Mouse (Mus musculus) limb, embryonic 15.5 days (tissue): ENCODE data around the gene Aste1. TPM values are rescaled to one million over a fixed set of nuclear protein-coding genes. Genes with fewer than 3 reads are reported as not detected.

ENCODE experiments used
- ATAC-seq: fragments of 200-750 bp; cut with Nextera tagmentation; 2 replicates; pipeline ENCODE4 v1.8.0; 2017; ENCODE audit warnings: low read depth, moderate TSS enrichment; ENCODE audit not compliant: insufficient number of reproducible peaks, low FRiP score, low TSS enrichment
- H3K27ac ChIP-seq: fragments of 300-500 bp; sonication (generic); 2 replicates; pipeline ENCODE4 v1.5.1; 2015; ENCODE audit warnings: moderate library complexity, mild to moderate bottlenecking, inconsistent platforms
- H3K27me3 ChIP-seq: fragments of 300-500 bp; sonication (generic); 2 replicates; pipeline ENCODE4 v1.6.1; 2015; ENCODE audit warnings: inconsistent platforms
- H3K36me3 ChIP-seq: fragments of 300-500 bp; sonication (generic); 2 replicates; pipeline ENCODE4 v1.6.1; 2015; ENCODE audit warnings: inconsistent platforms
- H3K4me1 ChIP-seq: fragments of 300-500 bp; sonication (generic); 2 replicates; pipeline ENCODE4 v1.6.1; 2015; ENCODE audit warnings: inconsistent platforms
- H3K4me2 ChIP-seq: fragments of 300-500 bp; sonication (generic); 2 replicates; pipeline ENCODE4 v1.6.1; 2015; ENCODE audit warnings: mild to moderate bottlenecking, inconsistent platforms
- H3K4me3 ChIP-seq: fragments of 300-500 bp; sonication (generic); 2 replicates; pipeline ENCODE4 v1.5.1; 2015; ENCODE audit warnings: mild to moderate bottlenecking, inconsistent platforms
- H3K9ac ChIP-seq: fragments of 300-500 bp; sonication (generic); 2 replicates; pipeline ENCODE4 v1.6.1; 2015; ENCODE audit warnings: inconsistent platforms
- H3K9me3 ChIP-seq: fragments of 300-500 bp; sonication (generic); 2 replicates; pipeline ENCODE4 v1.6.1; 2016; ENCODE audit warnings: inconsistent platforms
- WGBS: fragments of 180-500 bp; shearing (Covaris S2); methylation state at CpG from one replicate; pipeline ENCODE4 v1.1.7; 2015; 5-methylcytosine and 5-hydroxymethylcytosine counted together
- polyA plus RNA-seq: library from polyadenylated mRNA; unstranded; fragments of >200 nt; fragmentation: Nextera tagmentation; extraction: Ambion mirVana; gene quantifications from 2 replicates; pipeline ENCODE4 v1.2.1, GENCODE M21; 2015

The Aste1 gene
- polyA plus RNA-seq, 1 experiment from 2014 or later = 12.6 TPM

- H3K4me2 ChIP-seq = no peak overlapping the region
- no peak overlapping the region for H3K4me3 ChIP-seq
- H3K36me3 ChIP-seq = no peaks in the 10 kb centered on the region
- WGBS = 78% methylated on average over 8 of the region's 8 CpGs
- no peak for ATAC-seq
- H3K9ac ChIP-seq = no peak overlapping the region
- H3K27me3 ChIP-seq = no peaks in the 10 kb centered on the region; the same call in 1 of the 2 replicates
- H3K4me1 ChIP-seq = no peaks in the 10 kb centered on the region
- no peaks in the 10 kb centered on the region for H3K9me3 ChIP-seq
- no peak overlapping the region for H3K27ac ChIP-seq
Observed at GRCm38 (mm10) chr9:105379533-105380145, 15.6 kb upstream of the Aste1 start.

GRCm38 (mm10) chr9:105387403-105387802 is 7.8 kb upstream of the Aste1 start:
- WGBS = 79% methylated on average over 5 of the region's 5 CpGs
- no peak overlapping the region for H3K4me2 ChIP-seq
- H3K27me3 ChIP-seq = no peaks in the 10 kb centered on the region; the same call in 1 of the 2 replicates
- no peak overlapping the region for H3K4me3 ChIP-seq
- no peak overlapping the region for H3K9ac ChIP-seq
- no peaks in the 10 kb centered on the region for H3K9me3 ChIP-seq
- H3K27ac ChIP-seq = no peak overlapping the region
- no peak for ATAC-seq
- H3K4me1 ChIP-seq = no peaks in the 10 kb centered on the region
- H3K36me3 ChIP-seq = no peaks in the 10 kb centered on the region

- no peak for ATAC-seq
- no peaks in the 10 kb centered on the region; the same call in 1 of the 2 replicates for H3K27me3 ChIP-seq
- no peak overlapping the region for H3K9ac ChIP-seq
- 15% methylated on average over 4 of the region's 4 CpGs for WGBS
- no peaks in the 10 kb centered on the region for H3K36me3 ChIP-seq
- no peaks in the 10 kb centered on the region for H3K9me3 ChIP-seq
- no peak overlapping the region for H3K4me2 ChIP-seq
- H3K4me1 ChIP-seq = no peaks in the 10 kb centered on the region
- H3K4me3 ChIP-seq = no peak overlapping the region
- no peak overlapping the region for H3K27ac ChIP-seq
Observed at GRCm38 (mm10) chr9:105389289-105389688, 5.9 kb upstream of the Aste1 start.

GRCm38 (mm10) chr9:105390616-105391015 is 4.6 kb upstream of the Aste1 start:
- no peak for ATAC-seq
- no peaks in the 10 kb centered on the region; the same call in 1 of the 2 replicates for H3K27me3 ChIP-seq
- 59% methylated on average over 5 of the region's 5 CpGs for WGBS

GRCm38 (mm10) chr9:105394720-105395119 is 472 bp upstream of the Aste1 start:
- 13% methylated on average over 11 of the region's 11 CpGs for WGBS
- ATAC-seq = no peak
- H3K27me3 ChIP-seq = no peaks in the 10 kb centered on the region; the same call in 1 of the 2 replicates
- peak overlapping the region; percentile 80 for H3K4me2 ChIP-seq
- H3K9me3 ChIP-seq = no peaks in the 10 kb centered on the region
- H3K4me3 ChIP-seq = peak overlapping the region; percentile 72
- H3K27ac ChIP-seq = no peak overlapping the region
- 0 out of 2 replicates have a peak, but pooled peaks cover 15% of the 10 kb centered on the region for H3K4me1 ChIP-seq
- H3K9ac ChIP-seq = peak overlapping the region; percentile 73; the same call in 1 of the 2 replicates
- H3K36me3 ChIP-seq = peaks cover 13% of the 10 kb centered on the region

More at GRCm38 (mm10) chr9:105390616-105391015, 4.6 kb upstream of the Aste1 start:
- Histone ChIP-seq H3K27ac (no peak overlapping the region), H3K9me3 (no peaks in the 10 kb centered on the region), H3K9ac (no peak overlapping the region), H3K4me2 (no peak overlapping the region), H3K36me3 (no peaks in the 10 kb centered on the region), H3K4me1 (0 out of 2 replicates have a peak, but pooled peaks cover 3% of the 10 kb centered on the region), H3K4me3 (no peak overlapping the region)

- 93% methylated on average over 6 of the region's 6 CpGs for WGBS
- no peak overlapping the region for H3K4me2 ChIP-seq
- H3K4me1 ChIP-seq = no peaks in the 10 kb centered on the region
- ATAC-seq = no peak
- H3K27me3 ChIP-seq = no peaks in the 10 kb centered on the region
- H3K36me3 ChIP-seq = peaks cover 28% of the 10 kb centered on the region
- no peak overlapping the region for H3K9ac ChIP-seq
- H3K9me3 ChIP-seq = no peaks in the 10 kb centered on the region
- no peak overlapping the region for H3K4me3 ChIP-seq
- no peak overlapping the region for H3K27ac ChIP-seq
Observed at GRCm38 (mm10) chr9:105408549-105408948, 13.4 kb downstream of the Aste1 start.

GRCm38 (mm10) chr9:105459032-105459431 is 63.8 kb downstream of the Aste1 start:
- Histone ChIP-seq H3K36me3 (peaks cover 39% of the 10 kb centered on the region), H3K27ac (no peak overlapping the region), H3K4me3 (no peak overlapping the region), H3K27me3 (no peaks in the 10 kb centered on the region), H3K4me1 (no peaks in the 10 kb centered on the region), H3K4me2 (no peak overlapping the region), H3K9me3 (no peaks in the 10 kb centered on the region), H3K9ac (no peak overlapping the region)
- ATAC-seq = no peak
- 86% methylated on average over 13 of the region's 13 CpGs for WGBS

- Histone ChIP-seq H3K27ac (no peak overlapping the region), H3K4me3 (no peak overlapping the region), H3K9me3 (no peaks in the 10 kb centered on the region), H3K36me3 (peaks cover 42% of the 10 kb centered on the region), H3K9ac (no peak overlapping the region), H3K4me1 (no peaks in the 10 kb centered on the region), H3K27me3 (no peaks in the 10 kb centered on the region), H3K4me2 (no peak overlapping the region)
- 94% methylated on average over 7 of the region's 7 CpGs for WGBS
- no peak for ATAC-seq
Observed at GRCm38 (mm10) chr9:105461496-105461895, 66.3 kb downstream of the Aste1 start.

Other genes starting within 250 kb of the Aste1 start
- gene Nek11, start 132 bp downstream of the Aste1 start, polyA plus RNA-seq = 0.17 TPM in 1 of 2 replicates, not detected in the other
- gene Atp2c1, start 131.9 kb downstream of the Aste1 start, polyA plus RNA-seq = 56.2 and 59.1 TPM in 2 replicates
- 17.0 and 20.5 TPM in 2 replicates for gene Pik3r4, start 247.6 kb downstream of the Aste1 start, polyA plus RNA-seq